Mouse (Mus musculus) left cerebral cortex, adult 18-20 months (tissue): Measurements from ENCODE around the gene Cdc26. TPM values are rescaled to one million over a fixed set of nuclear protein-coding genes. Genes with fewer than 3 reads are reported as not detected.

Experiments
- DNase-seq, 2 experiments: peaks; one replicate each; pipeline ENCODE4 v3.0.0; 2021 to 2022; ENCODE audit warnings: low spot score in 2 of 2, mixed read lengths in 1 of 2
- long read RNA-seq, 2 experiments: library from polyadenylated mRNA; stranded (forward); transcript quantifications; one replicate each; pipeline ENCODE4 v2.0.0; 2021
- total RNA-seq, 2 experiments: library from RNA; stranded (reverse); gene quantifications; 2 replicates each; pipeline ENCODE4 v1.2.3; 2021

Cdc26 gene
- 10 to 100 TPM; 47.9 to 49.7 TPM for total RNA-seq
- long read RNA-seq, experiment 1, full-length matches to known transcripts, result 45 of 52 reads
- long read RNA-seq, experiment 1, partial matches to known transcripts, result 1 of 52 reads
- long read RNA-seq, experiment 1, other reads (novel, unspliced or antisense), result 6 of 52 reads
- long read RNA-seq, experiment 2, transcript Cdc26-202 (3 exons, 654 nt), result minor isoform, 7 of 35 reads
- long read RNA-seq, experiment 2, transcript Cdc26-201 (4 exons, 819 nt), result major isoform, 23 of 35 reads
- long read RNA-seq, experiment 2, partial matches to known transcripts, result 3 of 35 reads
- long read RNA-seq, experiment 2, other reads (novel, unspliced or antisense), result 2 of 35 reads

- peak; percentile 98 to 99 for DNase-seq
These were observed at the start of gene Cdc26, which contains the start of gene Prpf4 for GRCm38 (mm10) chr4:62408601-62409282. Gene Cdc26 (minus strand): TSS chr4:62408642. Gene Prpf4 (plus strand): TSS chr4:62408797.

- DNase-seq, result peak; percentile 42 to 50
These were observed 46.6 kb upstream of the Cdc26 start for GRCm38 (mm10) chr4:62454995-62455394.

GRCm38 (mm10) chr4:62440986-62441385 lies 32.5 kb upstream of the Cdc26 start:
- DNase-seq, result no peak

GRCm38 (mm10) chr4:62440544-62440943 lies 32.1 kb upstream of the Cdc26 start:
- no peak for DNase-seq

GRCm38 (mm10) chr4:62439793-62440192 lies 31.4 kb upstream of the Cdc26 start:
- DNase-seq, result no peak

- DNase-seq, result no peak
These were observed 29.4 kb upstream of the Cdc26 start for GRCm38 (mm10) chr4:62437871-62438270.

GRCm38 (mm10) chr4:62437256-62437778 lies 28.9 kb upstream of the Cdc26 start:
- no peak for DNase-seq

GRCm38 (mm10) chr4:62435081-62435480 lies 26.6 kb upstream of the Cdc26 start, which contains the start of gene Rnf183:
Gene Rnf183 (minus strand): TSS chr4:62435252.
- DNase-seq, result no peak

GRCm38 (mm10) chr4:62433939-62434870 lies 25.8 kb upstream of the Cdc26 start:
- no peak for DNase-seq

- no peak for DNase-seq
These were observed 23.1 kb upstream of the Cdc26 start for GRCm38 (mm10) chr4:62431522-62431921.

- DNase-seq, result no peak
These were observed 22.2 kb upstream of the Cdc26 start for GRCm38 (mm10) chr4:62430678-62431077.

- DNase-seq, result no peak
These were observed 21.2 kb upstream of the Cdc26 start for GRCm38 (mm10) chr4:62429616-62430015.

- no peak for DNase-seq
These were observed 19.7 kb upstream of the Cdc26 start for GRCm38 (mm10) chr4:62427978-62428758.

- no peak for DNase-seq
These were observed 17.4 kb upstream of the Cdc26 start for GRCm38 (mm10) chr4:62425891-62426290.

- DNase-seq, result no peak
These were observed 10.6 kb upstream of the Cdc26 start for GRCm38 (mm10) chr4:62419091-62419490.

GRCm38 (mm10) chr4:62418448-62418847 lies 10.0 kb upstream of the Cdc26 start:
- no peak for DNase-seq

GRCm38 (mm10) chr4:62411606-62412005 lies 3.2 kb upstream of the Cdc26 start:
- DNase-seq, result no peak

GRCm38 (mm10) chr4:62410325-62410724 lies 1.9 kb upstream of the Cdc26 start:
- no peak for DNase-seq

- DNase-seq, result no peak
These were observed 1.2 kb upstream of the Cdc26 start for GRCm38 (mm10) chr4:62409615-62410014.
